In genomic region chr3:51115921-51116320, GRCm38 (mm10) we compare ENCODE assay signal across 18 mouse cellular contexts.
DNase-seq lines count a peak whose midpoint lies in the region; TF ChIP-seq lines count a peak whose summit lies in the region.
"Had no signal": no experiment of that assay in that cellular context is flagged by ENCODE, and none has a peak within 500 bp of the region (broad histone marks: within the 10 kb centered on the region; RNA-seq: fewer than 3 reads in every experiment).

No protein-coding gene starts in this region.

- H3K27ac ChIP-seq in gastrocnemius, adult 2 months = no peak overlapping the region

- intact Hi-C loops in heart, postnatal 14 days (cut with DNase I) = loop anchor here (5.0 kb wide), 1 partner anchor 39 kb away; no protein-coding TSS in a partner anchor
- intact Hi-C loops in gastrocnemius, adult 2 months (cut with DNase I) = loop anchor here (10.0 kb wide), 1 partner anchor 811 kb away; no protein-coding TSS in a partner anchor

- no peak overlapping the region for H3K4me3 ChIP-seq in gastrocnemius, adult 2 months

- TF ChIP-seq CTCF in gastrocnemius, adult 2 months (IDR thresholded peaks at IDR 0.05) = no peak

- peak; percentile 4 for DNase-seq in heart, adult 11 months
- DNase-seq in heart, postnatal 14 days = no peak
- DNase-seq in R1 (ENCODE audit: low read depth, low spot score) = peak; percentile 78
- peak; percentile 67 for DNase-seq in ZHBTc4 (ENCODE audit: low read depth, low spot score)
- no peak for DNase-seq in B cell, adult 2 months
- no peak for DNase-seq in gastrocnemius, adult 2 months
- DNase-seq: adrenal gland, adult 2 months; adrenal gland, adult 8-10 months; adrenal gland, postnatal 10 days; adrenal gland, postnatal 14 days; adrenal gland, postnatal 25 days; adrenal gland, postnatal 36 days; cerebellum, adult 11 months; cerebellum, adult 11-12 months; cerebellum, adult 18-20 months; cerebellum, adult 2 months; cerebellum, adult 8-10 months; cerebellum, adult 9-10 months had no signal

Comparison
In these comparisons a context has a peak if more than half of its experiments do, and no peak if none do; other contexts are left out.
1. DNase-seq: peak in heart, adult 11 months (single experiment), R1 (single experiment) and ZHBTc4 (single experiment); none in heart, postnatal 14 days (0 of 2), B cell, adult 2 months (0 of 2) and gastrocnemius, adult 2 months (single experiment).